Mouse (Mus musculus): ENCODE results near the gene Nt5c2.

DNA sequence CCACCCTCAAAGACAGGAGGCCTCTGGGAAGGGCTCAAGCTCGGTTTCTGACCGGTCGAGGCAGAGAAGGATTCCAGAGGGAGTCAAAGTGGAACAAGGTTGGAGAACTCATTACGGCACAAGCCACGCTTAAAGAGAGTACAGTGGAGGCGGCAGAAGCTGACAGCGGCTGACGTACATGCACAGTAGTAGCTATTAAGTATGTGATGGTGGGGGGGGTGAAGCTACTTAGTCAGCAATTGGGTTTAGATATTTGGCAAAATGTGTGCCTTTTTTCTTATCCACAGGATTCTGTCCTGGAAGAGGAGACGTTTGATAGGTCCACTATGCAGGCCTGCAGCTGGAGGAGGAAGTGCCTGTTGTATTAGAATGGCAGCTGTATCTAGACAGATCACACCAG, 43.2 kb downstream of the Nt5c2 start:
- TF ChIP-seq CTCF (IDR thresholded peaks at IDR 0.05; ENCODE audit: low read depth, low read length): no peak
- no peak for TF ChIP-seq POLR2A (IDR thresholded peaks at IDR 0.05; ENCODE audit: insufficient read depth, low read length)
- no peak for TF ChIP-seq EP300 (IDR thresholded peaks at IDR 0.05; ENCODE audit: insufficient read depth, low read depth, low read length)

Data from ES-Bruce4 (cell line).